Mouse (Mus musculus): ENCODE measurements around the gene Dusp14.

DNA sequence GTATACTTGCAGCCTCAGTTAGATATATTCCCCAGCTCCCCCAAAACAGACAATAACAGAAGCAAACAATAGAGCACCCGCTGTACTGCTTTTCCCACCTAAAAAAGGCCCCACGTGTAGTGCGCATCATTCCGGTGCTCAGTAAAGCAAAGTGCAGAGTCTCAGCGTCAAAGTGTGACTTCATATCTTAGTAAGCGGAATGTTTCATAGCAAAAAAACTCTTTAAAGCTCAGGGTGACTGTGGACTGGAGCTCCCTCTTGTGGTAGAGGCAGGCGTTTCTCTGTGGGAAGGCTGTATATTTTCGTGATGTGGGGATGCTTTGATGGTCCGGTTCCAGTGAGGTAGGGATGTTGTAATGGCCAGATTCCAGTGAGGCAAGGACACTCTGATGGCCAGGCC lies 37.1 kb downstream of the Dusp14 start:
- TF ChIP-seq CTCF (IDR thresholded peaks at IDR 0.05; ENCODE audit: low read depth) (peak; percentile 71), EP300 (IDR thresholded peaks at IDR 0.05; ENCODE audit: low read depth) (no peak)
